Mouse (Mus musculus) gastrocnemius, adult 8-10 months (tissue): Measurements from ENCODE around the gene Notch3. TPM values are rescaled to one million over a fixed set of nuclear protein-coding genes. Genes with fewer than 3 reads are reported as not detected.
"Not testable (repeated sequence)": the region's sequence is repeated elsewhere in the genome, so short reads cannot be mapped to it uniquely, and the experiment has no call there.

Experiments used
- DNase-seq, 2 experiments: peaks; one replicate each; pipeline ENCODE4 v3.0.0; 2022; ENCODE audit warnings: low spot score in 2 of 2
- total RNA-seq, 4 experiments: library from RNA; stranded (reverse); gene quantifications; 2 replicates each; pipeline ENCODE4 v1.2.4; 2022

Notch3 gene
- total RNA-seq, 4 experiments from 2014 or later = 7.3 to 10.6 (median 8.4) TPM

DNA sequence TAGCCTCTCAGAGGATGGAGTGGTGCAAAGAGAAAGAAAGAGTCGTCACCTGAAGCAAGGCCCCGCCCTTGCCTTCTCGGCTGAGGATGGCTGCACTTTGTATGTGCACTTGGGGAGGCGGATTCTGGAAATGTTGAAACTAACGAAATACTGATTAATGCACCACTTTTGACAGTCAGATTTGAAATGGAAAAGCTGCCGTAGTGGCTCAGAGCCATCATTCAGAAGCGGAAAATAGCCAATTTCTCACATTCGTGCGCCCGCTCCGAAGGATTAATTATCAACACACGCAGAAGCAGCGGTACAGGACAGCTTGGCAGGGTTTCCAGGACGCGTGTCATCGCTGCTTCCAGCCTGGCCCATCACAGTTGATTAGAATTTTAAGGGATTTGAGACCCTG lies 47.5 kb downstream of the Notch3 start:
- no peak for DNase-seq

GRCm38 (mm10) chr17:32118484-32118883 lies 48.2 kb downstream of the Notch3 start:
- no peak for DNase-seq

GRCm38 (mm10) chr17:32117872-32118421 lies 48.7 kb downstream of the Notch3 start:
- peak in 1 of 2 experiments; percentile 37 for DNase-seq

DNA sequence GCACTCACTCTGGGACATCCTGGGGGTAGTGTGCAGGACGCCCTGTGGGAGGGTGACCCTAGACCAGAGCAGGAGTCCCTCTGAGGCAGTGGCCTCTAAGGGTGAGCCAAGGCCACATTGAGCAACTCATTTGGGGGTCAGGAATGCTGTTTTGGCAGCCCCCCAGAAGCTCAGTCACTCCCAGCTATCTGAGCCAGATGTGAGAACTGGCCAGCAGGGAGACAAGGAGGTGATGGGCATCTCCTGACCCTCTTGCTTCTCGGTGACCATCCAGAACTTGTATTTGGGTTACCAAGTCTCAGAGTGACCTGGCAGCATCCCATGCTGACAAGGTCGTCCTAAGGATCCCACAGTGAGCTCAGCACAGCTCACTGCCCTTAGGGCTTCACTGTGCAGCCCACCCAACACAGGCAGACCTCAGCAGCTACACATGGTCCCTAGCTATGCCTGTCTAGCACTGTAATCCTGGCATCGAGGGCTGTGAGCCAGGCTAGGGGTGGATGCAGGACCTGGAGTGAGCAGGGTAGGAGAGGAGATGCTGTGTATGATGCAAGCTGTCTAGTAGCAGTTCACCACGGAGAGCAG lies 49.3 kb downstream of the Notch3 start:
- DNase-seq = peak in 1 of 2 experiments; percentile 56

DNA sequence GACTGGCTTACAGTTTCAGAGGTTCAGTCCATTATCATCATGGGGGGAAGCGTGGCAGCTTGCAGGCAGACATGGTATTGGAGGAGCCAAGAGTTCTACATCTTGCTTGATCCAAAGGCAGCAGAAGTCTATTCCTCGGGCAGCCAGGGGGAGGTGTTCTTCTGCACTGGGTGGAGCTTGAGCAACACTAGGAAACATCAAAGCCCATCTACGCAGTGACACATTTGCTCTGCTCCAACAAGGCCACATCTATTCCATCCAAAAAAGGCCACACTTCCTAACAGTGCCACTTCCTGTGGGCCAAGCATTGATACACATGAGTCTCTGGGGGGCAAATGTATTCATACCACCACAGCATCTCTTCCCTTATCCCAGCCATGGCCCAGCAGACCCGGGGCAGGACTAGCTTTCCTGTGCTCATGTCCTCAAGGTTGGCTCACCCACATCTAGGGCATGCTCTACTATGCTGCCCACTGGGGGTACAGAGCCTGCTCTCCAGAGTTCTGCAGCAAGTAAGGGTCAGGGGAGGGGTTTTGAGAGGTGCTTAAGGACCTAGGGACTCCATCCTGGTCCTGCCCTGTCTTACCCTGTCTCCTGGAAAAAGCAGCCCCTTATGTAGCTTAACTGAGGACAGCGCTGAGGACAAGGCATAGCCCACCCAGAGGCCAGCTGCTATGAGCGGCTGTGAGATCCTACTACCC lies 49.9 kb downstream of the Notch3 start:
- DNase-seq = no peak

DNA sequence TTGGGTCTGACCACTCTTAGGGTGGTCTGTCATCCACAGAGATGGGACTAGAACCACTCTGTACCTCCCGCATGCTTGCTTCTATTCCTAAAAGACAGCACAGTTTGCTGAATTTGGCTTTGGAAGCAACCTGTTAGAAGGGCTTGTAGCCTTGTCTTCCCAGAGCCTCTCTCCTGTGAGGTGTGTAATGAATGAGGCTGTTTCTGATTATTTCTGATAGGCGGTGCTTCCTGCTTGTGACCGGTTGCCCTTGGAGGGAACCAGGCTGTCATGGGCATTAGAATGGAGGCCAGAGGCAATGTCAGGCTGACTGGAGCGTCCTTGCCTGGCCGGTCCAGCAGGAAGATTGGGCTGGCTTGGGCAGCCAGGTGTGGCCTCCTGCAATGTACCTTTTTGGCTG lies 52.2 kb downstream of the Notch3 start:
- not testable (repeated sequence) for DNase-seq

DNA sequence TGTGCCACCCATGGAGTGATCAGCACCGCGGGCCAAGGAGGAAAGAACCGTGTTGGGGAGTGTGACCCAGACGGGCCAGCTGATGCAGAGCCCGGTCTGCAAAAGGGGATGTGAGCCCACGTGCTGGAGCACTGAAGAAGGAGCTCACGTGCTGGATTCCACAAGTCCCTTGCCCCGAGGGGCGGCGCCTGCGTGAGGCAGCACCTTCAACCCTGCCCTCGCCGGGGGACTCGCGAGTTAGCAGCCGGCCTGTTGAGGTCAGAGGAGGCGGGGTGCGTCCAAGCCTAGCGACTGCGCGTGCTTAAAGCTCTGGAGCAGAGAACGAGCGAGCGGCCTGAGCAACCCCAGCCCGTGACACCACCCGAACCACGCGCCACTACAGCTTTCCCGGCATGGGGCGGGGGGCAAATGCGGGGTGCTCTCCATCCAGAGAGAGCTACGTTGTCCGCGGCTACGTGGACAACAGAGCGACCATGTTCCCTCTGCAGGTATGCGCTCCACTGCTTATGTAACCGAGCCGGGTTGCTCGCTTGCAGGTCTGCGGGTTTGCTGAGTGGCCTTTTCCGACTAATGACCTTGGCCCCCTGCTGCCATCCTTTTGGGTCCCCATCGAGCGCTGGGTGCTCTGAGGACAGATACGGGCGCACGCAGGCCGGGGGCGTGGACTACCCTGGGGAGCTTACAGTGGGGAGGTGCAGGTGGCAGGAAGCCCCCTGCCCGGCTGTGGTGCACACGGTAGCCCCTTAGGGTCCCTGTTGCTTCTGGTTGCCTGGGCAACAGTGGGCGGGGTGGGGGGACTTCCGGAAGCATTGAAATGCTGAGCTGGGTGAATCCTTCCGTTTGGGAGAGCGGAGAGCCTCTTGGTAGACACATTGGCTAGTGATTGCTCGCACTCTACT lies 52.9 kb downstream of the Notch3 start:
- peak; percentile 53 to 58 for DNase-seq

GRCm38 (mm10) chr17:32113255-32113522 lies 53.5 kb downstream of the Notch3 start:
- no peak for DNase-seq

DNA sequence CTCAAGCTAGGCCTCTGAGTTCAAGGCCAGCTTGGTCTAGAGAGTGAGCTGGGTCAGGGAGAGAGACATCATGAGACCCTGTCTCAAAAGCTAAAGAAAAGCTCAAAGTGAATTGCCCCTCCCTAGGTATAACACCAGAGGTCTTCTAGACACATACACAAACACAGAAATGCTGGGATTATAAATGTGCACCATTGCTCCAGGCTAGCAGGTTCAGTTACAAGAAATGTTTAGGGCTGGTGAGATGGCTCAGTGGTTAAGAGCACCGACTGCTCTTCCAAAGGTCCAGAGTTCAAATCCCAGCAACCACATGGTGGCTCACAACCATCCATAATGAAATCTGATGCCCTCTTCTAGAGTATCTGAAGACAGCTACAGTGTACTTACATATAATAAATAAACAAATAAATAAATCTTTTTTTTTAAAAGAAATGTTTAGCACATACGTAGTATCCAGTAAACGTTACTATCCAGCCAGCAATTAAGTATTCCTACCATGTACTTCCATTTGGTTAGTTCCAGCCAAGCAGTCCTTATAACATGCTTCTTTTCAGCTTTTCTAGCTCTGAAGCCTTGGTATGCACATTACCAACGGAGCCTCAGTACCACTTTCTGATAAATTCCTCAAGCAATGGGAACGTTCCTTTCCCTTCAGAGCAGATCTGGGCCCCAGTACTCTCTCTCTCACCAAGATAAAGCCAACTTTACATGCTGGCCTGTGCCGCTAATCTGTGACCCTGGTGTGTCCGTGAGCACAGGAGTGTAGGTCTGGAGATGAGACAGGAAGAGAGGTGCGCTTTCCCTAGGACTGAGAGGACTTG lies 54.0 kb downstream of the Notch3 start:
- no peak for DNase-seq

DNA sequence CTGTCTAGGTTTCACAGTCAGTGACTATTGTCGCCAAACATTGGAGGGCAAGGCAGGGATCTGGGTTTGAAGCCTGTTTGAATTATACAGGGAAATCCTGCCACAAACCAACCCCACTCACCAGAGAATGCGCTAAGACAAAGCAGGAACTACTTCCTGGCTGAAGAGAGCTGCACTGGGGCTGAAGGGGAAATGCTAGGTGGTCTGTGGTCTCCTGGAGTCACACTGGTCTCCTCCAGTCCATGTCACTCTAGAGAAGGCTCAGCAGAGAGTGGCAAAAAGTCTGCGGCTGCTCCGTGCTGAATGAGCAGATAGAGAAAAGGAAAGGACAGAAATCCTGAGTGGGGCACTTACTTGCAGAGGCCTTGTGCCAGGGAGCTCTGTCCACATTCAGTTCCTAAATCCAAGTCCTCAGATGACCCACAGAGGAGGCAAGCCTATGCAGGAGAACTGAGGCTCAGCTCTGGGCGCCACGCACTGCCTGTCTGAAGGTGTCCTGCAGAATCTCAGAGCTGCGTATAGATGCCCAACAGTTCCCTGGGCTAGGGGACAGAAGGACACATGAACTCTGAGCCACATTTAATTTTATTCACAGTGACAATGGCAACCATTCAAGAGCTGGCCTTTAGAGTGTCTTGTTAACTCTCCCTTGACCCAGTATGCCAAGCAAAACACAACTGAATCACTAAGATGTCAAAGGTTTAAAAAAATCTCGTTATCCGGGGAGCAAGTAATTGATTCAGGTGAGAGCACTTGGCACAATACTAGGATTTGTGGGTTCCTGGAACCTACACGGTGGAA lies 55.5 kb downstream of the Notch3 start:
- DNase-seq = no peak

- DNase-seq = no peak
Observed at GRCm38 (mm10) chr17:32110424-32110823, 56.2 kb downstream of the Notch3 start.

GRCm38 (mm10) chr17:32109201-32109940 lies 57.3 kb downstream of the Notch3 start:
- no peak for DNase-seq

- DNase-seq = not testable (repeated sequence)
Observed at GRCm38 (mm10) chr17:32108320-32109011, 58.2 kb downstream of the Notch3 start.

GRCm38 (mm10) chr17:32107877-32108276 lies 58.8 kb downstream of the Notch3 start:
- no peak for DNase-seq

GRCm38 (mm10) chr17:32106358-32106757 lies 60.3 kb downstream of the Notch3 start:
- no peak for DNase-seq

DNA sequence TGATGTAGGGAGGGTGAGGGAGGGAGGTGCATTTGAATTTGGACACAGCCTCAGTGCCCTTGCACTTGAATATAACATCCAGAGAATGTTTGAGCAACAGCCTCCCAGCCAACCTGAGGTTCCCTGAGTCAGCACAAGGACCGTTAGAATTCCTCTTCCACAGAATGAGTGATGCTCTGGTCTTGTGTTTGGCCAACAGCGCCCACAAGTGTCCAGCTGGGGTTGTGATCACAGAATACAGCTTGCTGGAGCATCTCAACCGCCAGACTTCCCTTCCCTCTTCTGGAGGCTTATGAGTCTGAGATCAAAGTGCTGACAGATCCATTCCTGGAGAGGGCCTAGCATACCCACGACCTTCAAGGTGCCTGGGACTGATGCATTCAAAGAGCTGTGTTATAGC lies 63.6 kb downstream of the Notch3 start:
- no peak for DNase-seq

DNA sequence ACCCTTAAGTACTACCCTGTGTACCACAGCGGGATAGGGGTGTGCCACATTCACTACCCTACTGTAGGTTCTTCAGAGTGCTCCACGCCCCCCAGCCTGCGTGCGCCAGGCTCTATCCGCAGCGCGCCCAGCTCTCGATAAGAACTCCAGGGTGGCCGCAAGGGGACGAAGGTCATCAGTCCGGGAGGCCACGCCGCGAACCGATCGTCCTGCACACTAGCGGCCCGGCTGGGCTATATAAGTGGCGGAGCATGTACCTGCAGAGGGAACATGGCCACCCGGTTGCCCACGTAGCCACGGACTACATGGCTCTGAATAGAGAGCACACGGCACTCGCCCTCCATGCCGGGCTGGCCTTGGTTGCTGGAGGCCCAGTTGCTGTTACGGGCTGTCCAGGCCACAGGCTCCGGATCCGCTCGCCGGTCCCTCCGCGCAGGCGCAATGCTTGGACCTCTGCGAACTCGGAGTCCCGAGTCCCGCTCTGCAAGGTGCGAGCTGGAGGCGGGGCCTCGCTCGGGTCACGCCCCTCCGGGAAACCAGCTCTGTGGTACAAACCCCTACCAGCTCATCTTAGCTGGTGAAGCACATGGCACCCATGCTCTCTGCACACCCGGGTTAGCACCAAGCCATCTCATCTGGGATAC lies 66.6 kb downstream of the Notch3 start:
- DNase-seq = peak in 1 of 2 experiments; percentile 42

DNA sequence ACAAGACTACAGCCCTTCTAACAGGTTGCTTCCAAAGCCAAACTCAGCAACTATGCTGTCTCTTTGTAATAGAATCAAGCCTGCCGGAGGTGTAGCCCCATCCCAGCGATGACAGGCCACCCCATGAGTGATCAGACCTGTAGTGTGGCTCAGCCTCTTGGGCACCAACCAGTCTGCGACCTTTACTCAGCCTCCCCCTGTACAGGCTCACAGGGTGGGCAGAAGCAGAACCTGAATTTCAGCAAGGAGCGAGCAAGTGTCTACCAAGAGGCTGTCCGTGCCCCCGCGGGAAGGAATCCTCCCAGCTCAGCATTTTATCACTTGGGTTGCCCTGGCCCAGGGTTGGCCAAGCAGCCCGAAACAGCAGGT lies 67.1 kb downstream of the Notch3 start:
- DNase-seq = no peak

DNA sequence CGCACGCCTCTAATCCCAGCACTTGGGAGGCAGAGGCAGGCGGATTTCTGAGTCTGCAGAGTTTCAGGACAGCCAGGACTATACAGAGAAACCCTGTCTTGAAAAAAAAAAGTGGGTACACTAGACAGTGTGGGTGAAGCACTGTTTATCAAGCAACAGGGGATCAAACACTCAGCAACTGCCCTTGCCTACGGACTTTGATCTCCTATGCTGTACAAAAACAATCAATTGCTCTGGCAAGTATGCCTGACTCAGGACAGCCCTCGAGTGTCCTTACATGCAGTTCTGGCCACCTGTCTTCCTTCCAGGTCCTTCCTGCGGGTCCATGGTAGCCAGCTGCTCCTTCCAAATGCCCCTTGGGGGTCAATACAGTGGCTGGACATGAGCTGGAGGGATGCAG lies 67.7 kb downstream of the Notch3 start:
- DNase-seq = not testable (repeated sequence)
